Mouse (Mus musculus): ENCODE measurements around the gene Ccdc124. TPM values are rescaled to one million over a fixed set of nuclear protein-coding genes. Genes with fewer than 3 reads are reported as not detected.
A peak's percentile ranks its signal among the peaks of the same experiment; 100 is the strongest.

The Ccdc124 gene
- polyA plus RNA-seq, 1 experiment from 2014 or later = 173 TPM

DNA sequence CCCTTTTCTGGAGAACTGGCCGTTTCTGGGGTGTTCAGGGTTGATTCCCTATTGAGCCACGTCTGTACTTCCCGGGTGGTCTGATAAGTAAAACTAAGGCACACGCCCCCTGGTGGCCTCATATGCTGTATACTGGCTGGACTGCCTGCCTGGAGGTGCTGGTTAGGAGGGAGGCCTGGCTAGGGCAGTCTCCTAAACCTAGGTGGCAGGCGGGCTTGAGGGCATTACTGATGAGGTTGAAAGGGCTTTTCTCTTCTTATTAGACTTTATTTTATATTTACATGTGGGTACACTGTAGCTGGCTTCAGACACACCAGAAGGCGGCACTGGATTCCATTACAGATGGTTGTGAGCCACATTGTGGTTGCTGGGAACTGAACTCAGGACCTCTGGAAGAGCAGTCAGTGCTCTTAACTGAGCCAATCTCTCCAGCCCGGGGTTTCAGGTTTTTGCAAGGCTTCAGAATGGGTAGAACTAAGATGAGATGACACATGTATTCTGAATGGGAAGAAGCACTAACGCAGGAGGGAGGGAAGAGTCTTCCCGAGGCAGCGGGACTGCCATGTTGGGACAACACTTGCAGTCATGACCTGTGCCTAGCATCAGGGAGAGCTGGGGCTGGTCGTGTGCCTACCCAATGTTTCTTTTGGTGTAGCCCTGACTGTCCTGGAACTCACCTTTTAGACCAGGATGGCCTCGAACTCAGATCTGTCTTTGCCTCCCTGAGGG is 20.1 kb upstream of the Ccdc124 start:
- peaks cover 34% of the 10 kb centered on the region for H3K36me3 ChIP-seq (replicated peaks)
- peak overlapping the region; percentile 8; the same call in 1 of the 2 replicates for H3K4me3 ChIP-seq
- 29% methylated on average over 12 of the region's 12 CpGs for WGBS
- peaks cover 50% of the 10 kb centered on the region for H3K4me1 ChIP-seq
- peak; percentile 89 for DNase-seq (ENCODE audit: low spot score)
- peaks cover 63% of the 10 kb centered on the region for H3K27me3 ChIP-seq (replicated peaks; ENCODE audit: low read depth, poor library complexity, severe bottlenecking)
- no peak overlapping the region for H3K27ac ChIP-seq (replicated peaks)
- H3K9me3 ChIP-seq = no peaks in the 10 kb centered on the region

DNA sequence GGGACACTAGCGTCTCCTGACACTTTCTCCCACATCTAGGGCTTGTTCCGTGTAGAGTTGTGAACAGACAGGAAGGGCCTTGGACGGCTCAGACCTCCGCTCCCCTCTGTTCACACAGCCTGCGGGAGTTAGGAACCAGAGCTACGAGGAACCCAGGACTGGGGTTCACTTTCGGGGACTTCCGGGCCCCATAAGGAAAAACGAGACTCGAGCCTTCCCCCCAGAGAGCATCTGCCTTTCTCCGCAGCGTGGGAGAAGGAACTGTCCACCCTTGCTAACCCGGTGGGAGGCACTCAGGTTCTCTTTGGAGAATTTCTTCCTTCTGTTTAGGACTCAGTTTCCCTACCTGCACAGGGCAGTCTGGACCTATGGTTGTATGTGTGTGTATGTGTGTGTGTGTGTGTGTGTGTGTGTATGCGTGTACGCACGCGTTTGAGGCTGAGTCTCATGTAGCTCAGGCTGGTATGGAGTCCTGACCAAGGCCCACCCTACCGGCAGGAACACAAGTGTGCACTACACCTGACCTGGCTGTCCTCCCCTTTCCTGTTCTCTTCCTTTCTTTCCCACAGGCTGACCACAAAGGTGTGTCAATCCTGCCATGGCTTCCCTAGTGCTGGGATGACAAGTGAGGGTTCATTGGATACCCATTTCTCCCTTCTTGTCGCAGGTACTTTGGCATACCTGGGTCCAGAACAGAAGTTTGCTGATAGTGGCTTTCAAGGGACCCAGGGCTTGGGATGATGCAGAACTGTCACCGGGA is 19.3 kb upstream of the Ccdc124 start:
- no peaks in the 10 kb centered on the region for H3K9me3 ChIP-seq
- H3K27ac ChIP-seq (replicated peaks) = no peak overlapping the region
- H3K4me3 ChIP-seq = peak overlapping the region; percentile 50
- WGBS = 26% methylated on average over 20 of the region's 20 CpGs
- no peak for DNase-seq (ENCODE audit: low spot score)
- peaks cover 71% of the 10 kb centered on the region for H3K27me3 ChIP-seq (replicated peaks; ENCODE audit: low read depth, poor library complexity, severe bottlenecking)
- peaks cover 43% of the 10 kb centered on the region for H3K4me1 ChIP-seq
- peaks cover 34% of the 10 kb centered on the region for H3K36me3 ChIP-seq (replicated peaks)

DNA sequence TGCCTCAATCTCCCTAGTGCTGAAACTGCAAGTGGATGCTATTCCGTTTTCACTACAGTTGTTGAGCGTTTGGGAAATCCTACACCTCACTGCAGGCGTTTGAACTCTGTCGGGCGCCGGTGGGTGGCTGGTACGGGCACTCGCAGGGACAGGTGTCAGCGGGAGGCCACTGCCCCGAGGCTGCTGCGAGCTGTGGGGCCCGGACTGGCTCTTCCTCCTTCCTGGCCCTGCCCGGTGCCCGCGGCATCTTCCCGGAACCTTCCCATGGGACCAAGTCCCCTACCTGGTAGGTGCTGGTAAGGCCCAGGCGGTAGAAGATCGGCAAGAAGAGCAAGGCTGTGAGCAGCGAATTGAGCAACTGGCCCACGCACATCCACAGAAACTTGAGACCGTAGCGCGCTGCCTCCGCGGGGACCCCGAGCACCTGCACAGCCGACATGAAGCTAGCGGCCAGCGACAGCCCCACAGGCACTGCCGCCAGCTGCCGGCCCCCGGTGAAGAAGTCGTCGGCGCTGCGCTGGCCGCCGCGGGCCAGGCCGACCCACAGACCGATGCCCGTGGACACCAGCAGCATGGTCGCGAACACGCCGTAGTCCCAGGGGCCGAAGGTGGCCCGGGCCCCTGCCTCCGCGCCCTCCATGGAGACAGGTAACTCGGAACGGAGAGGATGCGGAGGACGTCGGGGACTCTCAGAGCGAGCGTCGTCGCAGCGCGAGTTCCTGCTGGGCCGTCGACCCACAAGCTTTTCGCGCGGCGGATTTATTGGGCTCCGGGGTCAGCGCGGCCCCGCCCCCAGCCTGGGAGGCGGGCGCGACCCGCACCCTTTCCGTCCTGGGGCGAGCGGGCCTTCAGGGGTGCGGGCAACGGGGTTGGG is 18.5 kb upstream of the Ccdc124 start, which contains the start of gene Slc5a5:
TSS of gene Slc5a5 (minus strand) at position 736 of the 874 bp plus-strand sequence.
- 3% methylated on average over 80 of the region's 80 CpGs for WGBS
- H3K9me3 ChIP-seq = no peaks in the 10 kb centered on the region
- H3K4me1 ChIP-seq = peaks cover 49% of the 10 kb centered on the region
- H3K36me3 ChIP-seq (replicated peaks) = peaks cover 34% of the 10 kb centered on the region
- 0 out of 2 replicates have a peak within 1 kb of the TSS, but pooled peaks have one; percentile 14 for H3K27ac ChIP-seq (replicated peaks)
- peak; percentile 60 for DNase-seq (ENCODE audit: low spot score)
- peaks cover 71% of the 10 kb centered on the region for H3K27me3 ChIP-seq (replicated peaks; ENCODE audit: low read depth, poor library complexity, severe bottlenecking)
- H3K4me3 ChIP-seq = peak within 1 kb of the TSS; percentile 50

DNA sequence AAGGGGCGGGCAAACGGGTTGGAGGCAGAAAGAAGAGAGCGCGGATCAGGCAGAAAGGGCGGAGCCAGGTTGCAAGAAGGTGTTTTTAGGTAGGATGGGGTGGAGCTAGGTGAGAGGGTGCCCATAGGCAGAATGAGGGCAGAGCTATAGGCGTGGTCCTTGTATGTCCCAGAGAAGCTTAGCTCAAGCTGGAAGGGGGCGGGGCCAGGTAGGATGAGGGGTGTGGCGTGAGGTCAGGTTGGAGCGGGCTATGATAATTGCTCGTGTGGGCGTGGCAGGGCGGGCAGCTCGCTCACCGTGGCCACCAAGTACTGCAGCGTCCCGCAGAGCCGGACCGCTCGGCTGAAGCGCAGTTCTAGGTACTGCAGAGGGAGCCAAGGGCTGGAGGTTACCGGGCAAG is 17.6 kb upstream of the Ccdc124 start:
- DNase-seq (ENCODE audit: low spot score) = peak; percentile 70
- peaks cover 47% of the 10 kb centered on the region for H3K4me1 ChIP-seq
- WGBS = 4% methylated on average over 21 of the region's 21 CpGs
- H3K27ac ChIP-seq (replicated peaks) = no peak overlapping the region
- peaks cover 75% of the 10 kb centered on the region for H3K27me3 ChIP-seq (replicated peaks; ENCODE audit: low read depth, poor library complexity, severe bottlenecking)
- peaks cover 34% of the 10 kb centered on the region for H3K36me3 ChIP-seq (replicated peaks)
- peak overlapping the region; percentile 50 for H3K4me3 ChIP-seq
- no peaks in the 10 kb centered on the region for H3K9me3 ChIP-seq

DNA sequence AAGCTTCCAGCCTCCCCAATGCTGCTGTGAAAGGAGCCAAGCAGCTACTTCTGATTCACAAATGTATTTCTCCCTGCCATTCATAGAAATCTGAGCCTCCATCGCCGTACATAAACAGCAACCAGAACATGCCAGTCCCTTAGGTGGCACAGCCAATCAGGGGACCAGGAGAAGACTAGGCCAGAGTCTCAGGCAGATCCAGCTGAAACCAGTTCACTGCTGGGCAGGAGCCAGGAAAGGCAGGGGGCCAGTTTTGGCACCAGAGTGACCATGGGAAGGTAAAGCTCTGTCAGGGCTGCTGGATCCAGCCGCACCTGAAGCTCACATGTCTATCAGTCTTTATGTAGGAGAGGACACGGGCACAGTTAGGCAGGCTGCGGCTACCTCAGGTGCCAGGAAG is 16.9 kb upstream of the Ccdc124 start:
- peaks cover 82% of the 10 kb centered on the region for H3K27me3 ChIP-seq (replicated peaks; ENCODE audit: low read depth, poor library complexity, severe bottlenecking)
- H3K27ac ChIP-seq (replicated peaks) = no peak overlapping the region
- H3K9me3 ChIP-seq = no peaks in the 10 kb centered on the region
- no peak for DNase-seq (ENCODE audit: low spot score)
- no peak overlapping the region for H3K4me3 ChIP-seq
- WGBS = 91% methylated on average over 5 of the region's 5 CpGs
- peaks cover 40% of the 10 kb centered on the region for H3K4me1 ChIP-seq
- H3K36me3 ChIP-seq (replicated peaks) = peaks cover 27% of the 10 kb centered on the region

DNA sequence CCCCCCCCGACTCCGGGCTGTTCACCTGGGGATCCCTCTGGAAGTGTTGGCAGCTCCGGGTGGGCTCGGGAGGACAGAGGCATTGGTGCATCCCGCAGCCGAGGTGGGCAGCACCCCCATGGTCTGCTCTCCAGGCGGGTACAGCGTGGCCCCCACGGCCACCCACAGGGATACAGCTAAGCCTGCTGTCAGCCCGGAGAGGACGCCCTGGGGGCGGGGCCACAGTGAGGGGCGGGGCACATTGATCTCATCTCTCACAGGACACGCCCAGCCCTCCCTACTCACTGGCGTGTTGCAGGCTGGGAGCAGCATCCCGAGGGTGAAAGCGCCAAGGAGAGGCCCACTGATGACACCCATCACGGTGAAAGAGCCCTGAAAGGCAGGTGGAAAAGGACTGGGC is 13.9 kb upstream of the Ccdc124 start:
- H3K36me3 ChIP-seq (replicated peaks) = no peaks in the 10 kb centered on the region
- 6% methylated on average over 18 of the region's 18 CpGs for WGBS
- H3K27me3 ChIP-seq (replicated peaks; ENCODE audit: low read depth, poor library complexity, severe bottlenecking) = peaks cover 64% of the 10 kb centered on the region
- no peaks in the 10 kb centered on the region for H3K9me3 ChIP-seq
- DNase-seq (ENCODE audit: low spot score) = peak; percentile 56
- peak overlapping the region; percentile 37 for H3K4me3 ChIP-seq
- H3K27ac ChIP-seq (replicated peaks) = no peak overlapping the region
- peaks cover 23% of the 10 kb centered on the region for H3K4me1 ChIP-seq

DNA sequence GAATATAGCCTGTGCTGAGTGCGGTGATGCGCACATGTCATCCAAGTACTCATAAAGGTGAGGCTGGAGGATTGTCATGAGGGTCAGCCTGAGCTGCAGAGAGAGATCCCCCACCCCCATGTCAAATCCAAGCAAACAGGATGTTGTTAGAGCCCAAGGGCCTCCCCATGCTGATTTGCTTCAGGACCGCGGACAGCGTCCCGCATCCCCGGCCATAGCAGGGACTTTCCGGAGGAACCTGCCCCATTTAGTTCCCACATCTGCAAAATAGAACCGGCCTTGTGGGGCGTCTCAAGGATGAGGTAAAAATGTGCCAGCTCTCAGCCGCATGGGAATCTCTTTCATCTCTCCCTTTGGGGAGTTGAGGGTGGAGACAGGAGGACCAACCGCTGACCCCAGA is 11.9 kb upstream of the Ccdc124 start:
- WGBS = 15% methylated on average over 12 of the region's 12 CpGs
- H3K4me1 ChIP-seq = peaks cover 9% of the 10 kb centered on the region
- H3K9me3 ChIP-seq = no peaks in the 10 kb centered on the region
- peaks cover 47% of the 10 kb centered on the region for H3K27me3 ChIP-seq (replicated peaks; ENCODE audit: low read depth, poor library complexity, severe bottlenecking)
- peak; percentile 70 for DNase-seq (ENCODE audit: low spot score)
- no peak overlapping the region for H3K4me3 ChIP-seq
- H3K27ac ChIP-seq (replicated peaks) = no peak overlapping the region
- no peaks in the 10 kb centered on the region for H3K36me3 ChIP-seq (replicated peaks)

DNA sequence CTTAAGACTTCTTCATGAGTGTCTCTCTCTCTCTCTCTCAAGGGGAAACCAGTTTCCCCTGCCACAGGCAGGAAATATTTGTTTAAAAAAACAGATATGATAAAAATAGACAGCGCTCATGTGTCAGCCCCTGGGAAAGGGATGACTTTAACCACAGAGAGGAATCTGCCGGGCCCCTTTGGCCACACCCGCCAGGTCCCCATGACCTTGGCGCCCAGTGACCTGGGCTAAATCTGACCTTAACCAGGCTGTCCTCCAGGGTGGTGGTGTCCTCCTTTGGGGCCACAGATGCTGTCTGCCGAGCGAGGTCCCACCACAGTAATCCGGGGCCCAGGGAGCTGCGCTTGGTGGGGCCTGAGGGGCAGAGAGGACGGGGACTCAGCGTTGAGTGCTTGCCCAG is 10.9 kb upstream of the Ccdc124 start:
- 89% methylated on average over 10 of the region's 10 CpGs for WGBS
- Histone ChIP-seq H3K4me3 (no peak overlapping the region), H3K4me1 (peaks cover 18% of the 10 kb centered on the region), H3K27ac (replicated peaks) (no peak overlapping the region), H3K36me3 (replicated peaks) (no peaks in the 10 kb centered on the region), H3K27me3 (replicated peaks; ENCODE audit: low read depth, poor library complexity, severe bottlenecking) (peaks cover 44% of the 10 kb centered on the region), H3K9me3 (no peaks in the 10 kb centered on the region)
- no peak for DNase-seq (ENCODE audit: low spot score)

DNA sequence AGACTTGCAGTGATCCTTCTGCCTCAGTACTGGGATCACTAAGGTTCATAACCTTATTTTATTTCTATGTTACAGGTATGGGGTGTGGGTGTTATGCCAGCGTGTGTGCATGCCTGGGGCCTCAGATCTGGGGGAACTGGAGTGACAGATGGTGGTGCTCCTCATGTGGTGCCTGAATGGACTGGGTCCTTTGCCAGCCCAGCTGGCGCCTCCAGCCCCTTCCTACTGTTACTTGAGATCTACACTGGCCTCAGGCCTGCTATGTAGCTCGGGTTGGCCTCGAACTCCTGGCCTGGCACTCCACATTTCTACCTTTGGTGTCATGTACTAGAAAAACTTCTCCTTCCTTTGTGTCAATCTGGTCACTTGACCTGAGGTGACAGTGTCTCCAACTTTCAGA is 10.5 kb upstream of the Ccdc124 start:
- H3K4me3 ChIP-seq = no peak overlapping the region
- H3K27me3 ChIP-seq (replicated peaks; ENCODE audit: low read depth, poor library complexity, severe bottlenecking) = peaks cover 39% of the 10 kb centered on the region
- DNase-seq (ENCODE audit: low spot score) = no peak
- H3K27ac ChIP-seq (replicated peaks) = no peak overlapping the region
- no peaks in the 10 kb centered on the region for H3K36me3 ChIP-seq (replicated peaks)
- no peaks in the 10 kb centered on the region for H3K9me3 ChIP-seq
- 81% methylated on average over 4 of the region's 4 CpGs for WGBS
- peaks cover 21% of the 10 kb centered on the region for H3K4me1 ChIP-seq

DNA sequence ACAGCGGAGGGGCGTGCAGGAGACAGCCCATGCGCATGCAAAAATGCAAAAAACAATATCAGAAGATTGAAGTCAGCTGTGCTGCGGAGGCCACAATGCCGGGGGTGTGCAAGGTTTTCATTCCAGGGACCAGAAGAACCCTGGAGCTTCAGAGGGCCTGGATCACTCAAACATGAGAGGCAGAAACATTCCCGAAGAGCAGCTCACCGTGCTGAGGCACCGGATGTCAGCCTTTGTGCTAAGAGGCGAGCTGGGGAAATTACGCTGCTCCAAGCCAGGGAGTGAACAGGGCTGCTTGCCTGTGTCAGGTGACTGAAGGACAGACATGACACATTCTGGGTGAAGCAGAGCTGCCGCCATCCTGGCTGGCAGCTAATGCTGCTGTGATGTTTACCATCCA is 6.8 kb upstream of the Ccdc124 start:
- WGBS = 28% methylated on average over 11 of the region's 11 CpGs

DNA sequence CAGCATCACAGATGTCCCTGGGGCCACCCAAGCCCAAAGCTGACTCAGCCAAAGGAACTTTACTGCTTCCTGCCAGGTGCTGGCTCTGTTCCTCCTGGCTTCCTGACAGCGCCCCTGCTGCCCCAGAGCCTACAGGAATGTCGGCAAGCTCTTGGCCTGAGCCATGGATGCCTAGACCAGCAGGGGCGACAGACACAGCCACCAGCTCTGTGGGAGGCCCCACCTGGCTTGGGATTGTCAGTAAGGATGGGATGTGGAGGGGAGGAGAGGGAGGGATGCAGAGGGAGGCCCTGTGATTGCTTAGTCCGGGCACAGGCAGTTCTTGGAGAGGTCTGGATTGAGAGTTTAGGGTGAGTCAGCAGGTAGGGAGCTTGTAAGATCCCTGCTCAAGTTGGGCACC is 6.4 kb upstream of the Ccdc124 start:
- Histone ChIP-seq H3K36me3 (replicated peaks) (no peaks in the 10 kb centered on the region), H3K4me1 (peaks cover 15% of the 10 kb centered on the region), H3K4me3 (no peak overlapping the region), H3K27ac (replicated peaks) (no peak overlapping the region; the same call in 1 of the 2 replicates), H3K9me3 (no peaks in the 10 kb centered on the region), H3K27me3 (replicated peaks; ENCODE audit: low read depth, poor library complexity, severe bottlenecking) (0 out of 2 replicates have a peak, but pooled peaks cover 13% of the 10 kb centered on the region)
- DNase-seq (ENCODE audit: low spot score) = no peak
- WGBS = 11% methylated on average over 4 of the region's 4 CpGs

More for the DNA sequence above, 6.8 kb upstream of the Ccdc124 start:
- no peaks in the 10 kb centered on the region for H3K36me3 ChIP-seq (replicated peaks)
- peaks cover 15% of the 10 kb centered on the region for H3K4me1 ChIP-seq
- 0 out of 2 replicates have a peak, but pooled peaks cover 15% of the 10 kb centered on the region for H3K27me3 ChIP-seq (replicated peaks; ENCODE audit: low read depth, poor library complexity, severe bottlenecking)
- H3K4me3 ChIP-seq = no peak overlapping the region
- H3K27ac ChIP-seq (replicated peaks) = no peak overlapping the region; the same call in 1 of the 2 replicates
- DNase-seq (ENCODE audit: low spot score) = no peak
- no peaks in the 10 kb centered on the region for H3K9me3 ChIP-seq

DNA sequence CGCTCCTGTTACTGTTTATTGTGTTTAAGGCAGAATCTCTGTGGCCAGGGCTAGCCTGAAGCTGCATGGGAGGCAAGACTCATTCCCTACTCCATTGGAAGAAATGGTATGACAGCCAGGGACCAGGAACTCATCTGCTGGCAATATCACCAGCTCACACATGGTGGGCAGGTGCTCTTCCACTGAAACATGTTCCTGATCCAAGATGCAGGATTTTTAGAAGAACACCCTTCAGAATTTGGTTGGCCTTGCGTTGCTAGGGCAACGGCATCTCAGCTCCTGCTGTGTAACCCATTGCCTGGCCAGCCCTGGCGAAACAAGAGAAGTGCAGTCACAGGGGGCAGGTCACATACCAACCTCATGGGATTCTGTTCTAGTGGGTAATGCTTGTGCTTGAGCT is 5.8 kb upstream of the Ccdc124 start:
- Histone ChIP-seq H3K4me1 (peaks cover 15% of the 10 kb centered on the region), H3K27me3 (replicated peaks; ENCODE audit: low read depth, poor library complexity, severe bottlenecking) (0 out of 2 replicates have a peak, but pooled peaks cover 9% of the 10 kb centered on the region), H3K36me3 (replicated peaks) (no peaks in the 10 kb centered on the region), H3K27ac (replicated peaks) (no peak overlapping the region), H3K9me3 (no peaks in the 10 kb centered on the region), H3K4me3 (no peak overlapping the region)
- WGBS = 46% methylated on average over 4 of the region's 4 CpGs
- peak; percentile 10 for DNase-seq (ENCODE audit: low spot score)

Measured in embryonic facial prominence, embryonic 10.5 days (tissue).